Mouse (Mus musculus) adrenal gland, postnatal 25 days (tissue): ENCODE data around the gene Olfr152. TPM values are rescaled to one million over a fixed set of nuclear protein-coding genes. Genes with fewer than 3 reads are reported as not detected.

Experiments
- DNase-seq: peaks from one replicate; pipeline ENCODE4 v3.0.0; 2021; ENCODE audit warnings: mixed read lengths
- long read RNA-seq: library from polyadenylated mRNA; stranded (forward); transcript quantifications from one replicate; pipeline ENCODE4 v2.0.0, GENCODE M21; 2021
- total RNA-seq: library from RNA; stranded (reverse); gene quantifications from 2 replicates; pipeline ENCODE4 v1.2.3, GENCODE M21; 2021

Gene Olfr152
- total RNA-seq: not detected in 2 replicates
- long read RNA-seq: 0 reads

DNA sequence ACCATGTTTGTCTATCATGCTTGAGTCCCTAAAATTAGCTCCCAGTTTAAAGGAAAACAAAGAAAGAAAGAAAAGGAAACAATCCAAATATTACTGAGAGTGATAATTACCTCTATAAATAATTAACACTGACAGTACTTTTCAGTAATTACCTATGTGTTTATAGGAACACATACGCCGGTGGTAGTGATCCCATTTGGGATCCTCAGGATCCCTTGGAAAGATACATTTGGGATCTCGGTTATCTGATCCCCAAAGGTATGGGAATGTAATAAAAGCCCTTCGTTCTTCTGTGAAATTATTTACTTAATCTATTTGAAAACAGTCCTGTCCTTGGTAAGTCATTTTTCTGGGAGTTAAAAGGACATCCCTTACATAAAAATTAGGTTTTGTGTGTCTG, at the start of gene Olfr152:
Gene Olfr152 (plus strand): TSS at position 301 of the 400 bp plus-strand sequence.
- no peak for DNase-seq

DNA sequence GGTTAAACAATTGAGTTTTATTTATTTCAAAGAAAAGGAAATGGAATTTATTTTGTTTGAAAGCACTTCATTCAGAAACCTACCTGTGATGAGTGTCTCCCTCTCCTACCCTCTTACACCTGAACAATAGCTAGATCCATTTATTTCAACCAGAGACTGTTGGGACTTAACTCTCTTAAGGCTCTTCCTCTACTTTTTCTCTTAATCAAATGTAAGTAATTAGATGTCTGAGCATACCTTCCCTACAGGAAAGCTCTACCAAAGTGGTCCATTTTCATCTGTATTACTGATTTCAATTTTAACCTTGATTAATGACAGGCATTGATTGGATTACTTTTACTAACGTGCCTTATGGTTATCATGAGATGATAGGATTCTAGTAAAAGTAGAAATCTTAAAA, 39.4 kb upstream of the Olfr152 start, which contains the start of gene Olfr1138:
Gene Olfr1138 (minus strand): TSS at position 101 of the 400 bp plus-strand sequence.
- no peak for DNase-seq

DNA sequence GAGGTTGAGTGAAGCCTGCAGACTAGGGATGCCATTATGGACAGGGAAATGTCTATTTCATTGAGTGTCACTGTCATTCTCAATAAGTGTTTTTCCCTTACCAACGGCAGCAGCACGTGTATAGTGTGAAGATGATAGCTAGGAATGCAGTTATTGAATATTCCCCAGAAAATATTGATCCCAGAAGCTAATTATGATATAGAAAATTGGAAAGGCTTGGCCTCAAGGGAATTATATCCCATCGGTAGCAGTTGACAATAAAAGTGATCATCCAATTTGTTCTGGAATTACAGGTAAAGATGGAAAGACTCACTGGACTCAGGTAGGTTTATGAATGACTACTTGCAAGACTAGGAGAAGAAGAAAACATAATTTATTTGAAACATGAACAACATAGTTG, 35.8 kb upstream of the Olfr152 start, which contains the start of gene Olfr1140:
Gene Olfr1140 (plus strand): TSS at position 301 of the 400 bp plus-strand sequence.
- no peak for DNase-seq

DNA sequence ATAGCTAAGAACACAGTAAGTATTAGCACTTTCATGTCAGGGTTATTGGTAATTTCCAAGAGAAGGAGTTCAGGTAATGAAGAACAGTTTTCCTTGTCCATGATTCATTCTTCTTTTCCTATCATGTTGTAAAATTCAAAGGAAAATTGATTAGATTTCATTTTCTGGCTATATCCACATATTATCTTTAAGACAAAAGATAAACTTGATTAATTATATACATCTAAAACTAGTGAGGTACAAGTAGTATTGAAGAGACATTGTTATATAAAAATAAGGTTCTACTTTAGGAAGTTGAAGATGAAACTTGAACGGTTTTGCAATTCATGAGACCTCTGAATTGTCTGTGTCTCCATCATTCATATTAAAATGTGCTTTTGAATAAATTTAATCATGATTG, 25.4 kb upstream of the Olfr152 start, which contains the start of gene Olfr1141:
Gene Olfr1141 (minus strand): TSS at position 101 of the 400 bp plus-strand sequence.
- DNase-seq: no peak

DNA sequence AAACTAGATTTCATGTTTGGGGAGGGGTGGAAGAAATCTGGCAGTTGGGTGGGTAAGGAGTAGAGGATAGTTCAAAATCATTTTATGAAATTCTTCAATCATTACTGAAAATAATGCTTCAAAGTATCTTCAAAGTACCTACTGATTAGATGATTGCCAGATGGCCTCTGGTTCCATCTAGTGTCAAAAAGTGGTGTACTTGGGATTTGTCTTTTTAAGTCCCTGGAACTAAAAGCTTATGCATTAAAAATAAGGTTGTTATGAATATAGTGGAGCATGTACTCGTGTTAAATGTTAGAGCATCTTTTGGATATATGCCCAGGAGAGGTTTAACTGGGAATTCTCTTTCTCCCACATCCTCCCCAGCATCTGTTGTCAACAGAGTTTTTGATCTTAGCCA, 3.1 kb upstream of the Olfr152 start:
- DNase-seq: no peak

DNA sequence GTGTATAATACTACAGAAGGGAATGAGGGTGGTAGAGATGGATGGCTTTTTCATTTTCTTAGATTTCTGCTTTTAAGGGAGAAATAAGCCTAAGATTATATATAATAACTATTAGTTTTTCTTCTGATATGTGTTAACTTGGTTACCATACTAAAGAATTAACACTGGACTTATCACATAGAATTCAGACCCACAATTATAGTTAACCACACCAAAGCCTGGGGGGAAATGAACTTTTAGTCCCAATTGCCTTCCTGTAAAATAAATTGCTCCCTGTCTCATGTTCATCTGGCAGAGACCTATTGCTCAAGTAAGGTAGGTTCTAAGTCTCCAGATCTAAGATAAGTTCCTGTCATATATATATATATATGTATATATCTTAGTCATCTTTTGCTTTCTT, 21.0 kb downstream of the Olfr152 start, which contains the start of gene Olfr1143:
Gene Olfr1143 (plus strand): TSS at position 301 of the 400 bp plus-strand sequence.
- no peak for DNase-seq

DNA sequence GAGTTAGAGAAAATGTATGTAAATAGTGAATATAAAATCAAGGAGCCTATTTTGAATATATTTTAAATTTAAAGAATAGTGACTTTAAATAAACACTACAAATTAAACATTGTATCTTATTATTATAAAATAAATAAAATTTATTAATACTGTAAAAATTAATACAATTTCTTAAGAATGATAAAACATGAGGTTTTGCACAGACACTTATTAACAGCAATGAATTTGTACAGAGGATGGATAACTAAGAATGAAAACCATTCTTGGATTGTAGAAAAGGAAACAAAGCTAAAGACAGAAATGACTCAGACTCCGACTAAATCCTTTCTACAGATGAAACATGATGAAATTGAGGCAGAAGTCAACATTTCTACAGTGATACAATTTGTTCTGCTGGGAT, 30.2 kb downstream of the Olfr152 start, which contains the start of gene Olfr1145:
Gene Olfr1145 (plus strand): TSS at position 301 of the 400 bp plus-strand sequence.
- no peak for DNase-seq

DNA sequence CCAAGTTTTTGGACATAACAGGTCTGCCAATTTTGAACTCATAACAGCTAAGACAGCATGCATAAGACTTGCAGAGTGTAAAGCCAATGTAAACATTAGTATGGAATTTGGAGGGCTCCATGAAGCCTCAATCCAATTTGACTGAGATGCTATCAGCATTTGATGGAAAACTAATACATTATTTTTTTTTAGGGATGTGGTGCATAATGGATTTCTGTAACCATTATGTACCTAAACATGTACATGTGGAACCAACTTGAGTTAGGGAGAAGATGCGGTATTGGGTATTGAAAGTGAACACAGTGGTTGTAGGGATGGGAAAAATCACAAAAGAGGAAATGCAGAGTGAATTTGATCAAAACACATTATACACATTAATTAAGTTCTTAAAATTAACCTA, 51.0 kb downstream of the Olfr152 start, which contains the start of gene Olfr1148:
Gene Olfr1148 (plus strand): TSS at position 301 of the 400 bp plus-strand sequence.
- no peak for DNase-seq

Other genes starting within 250 kb of the Olfr152 start
- gene Olfr153, start 247.7 kb upstream of the Olfr152 start, total RNA-seq: not detected in 2 replicates
- gene Olfr1128, start 233.9 kb upstream of the Olfr152 start, total RNA-seq: not detected in 2 replicates
- gene Olfr1129, start 205.6 kb upstream of the Olfr152 start, total RNA-seq: not detected in 2 replicates
- not detected in 2 replicates for gene Olfr1130, start 173.3 kb upstream of the Olfr152 start, total RNA-seq
- not detected in 2 replicates for gene Olfr1131, start 152.4 kb upstream of the Olfr152 start, total RNA-seq
- gene Olfr1132, start 141.9 kb upstream of the Olfr152 start, total RNA-seq: not detected in 2 replicates
- gene Olfr1133, start 132.1 kb upstream of the Olfr152 start, total RNA-seq: not detected in 2 replicates
- gene Olfr1134, start 121.0 kb upstream of the Olfr152 start, total RNA-seq: not detected in 2 replicates
- gene Olfr1135, start 105.8 kb upstream of the Olfr152 start, total RNA-seq: not detected in 2 replicates
- gene Olfr1136, start 85.5 kb upstream of the Olfr152 start, total RNA-seq: not detected in 2 replicates
- gene Olfr1137, start 66.3 kb upstream of the Olfr152 start, total RNA-seq: not detected in 2 replicates
- not detected in 2 replicates for gene Olfr1138, start 39.5 kb upstream of the Olfr152 start, total RNA-seq
- gene Olfr1140, start 35.7 kb upstream of the Olfr152 start, total RNA-seq: not detected in 2 replicates
- gene Olfr1141, start 25.5 kb upstream of the Olfr152 start, total RNA-seq: not detected in 2 replicates
- gene Olfr1143, start 21.1 kb downstream of the Olfr152 start, total RNA-seq: not detected in 2 replicates
- gene Olfr1145, start 30.3 kb downstream of the Olfr152 start, total RNA-seq: not detected in 2 replicates
- not detected in 2 replicates for gene Olfr1148, start 51.0 kb downstream of the Olfr152 start, total RNA-seq
- not detected in 2 replicates for gene Olfr1150-ps1, start 64.5 kb downstream of the Olfr152 start, total RNA-seq
- gene Olfr1151, start 76.4 kb downstream of the Olfr152 start, total RNA-seq: not detected in 2 replicates
- gene Olfr1152, start 87.0 kb downstream of the Olfr152 start, total RNA-seq: not detected in 2 replicates
- gene Olfr1153, start 115.5 kb downstream of the Olfr152 start, total RNA-seq: not detected in 2 replicates
- not detected in 2 replicates for gene Olfr1154, start 125.7 kb downstream of the Olfr152 start, total RNA-seq
- gene Olfr1155, start 165.7 kb downstream of the Olfr152 start, total RNA-seq: not detected in 2 replicates
- gene Olfr1156, start 173.6 kb downstream of the Olfr152 start, total RNA-seq: not detected in 2 replicates
- not detected in 2 replicates for gene Olfr1157, start 188.8 kb downstream of the Olfr152 start, total RNA-seq
- not detected in 2 replicates for gene Olfr74, start 195.2 kb downstream of the Olfr152 start, total RNA-seq
- not detected in 2 replicates for gene Olfr1158, start 210.6 kb downstream of the Olfr152 start, total RNA-seq
- not detected in 2 replicates for gene Olfr1160, start 228.8 kb downstream of the Olfr152 start, total RNA-seq
- not detected in 2 replicates for gene Olfr1161, start 243.3 kb downstream of the Olfr152 start, total RNA-seq